Mouse (Mus musculus): Measurements from ENCODE around the gene Rsl24d1. TPM values are rescaled to one million over a fixed set of nuclear protein-coding genes. Genes with fewer than 3 reads are reported as not detected.
A peak's percentile ranks its signal among the peaks of the same experiment; 100 is the strongest.

Rsl24d1 gene
- polyA plus RNA-seq, 1 experiment from 2014 or later = 56.3 TPM

GRCm38 (mm10) chr9:73154347-73154746 is 41.1 kb downstream of the Rsl24d1 start:
- no peaks in the 10 kb centered on the region for H3K9me3 ChIP-seq (ENCODE audit: control insufficient read depth, low read length)
- no peaks in the 10 kb centered on the region for H3K36me3 ChIP-seq (ENCODE audit: control insufficient read depth, insufficient read depth, low read length)
- H3K4me3 ChIP-seq (ENCODE audit: low read depth, low read length) = no peak overlapping the region
- WGBS = 60% methylated on average over 9 of the region's 9 CpGs
- H3K4me2 ChIP-seq (replicated peaks; ENCODE audit: low read depth) = no peak overlapping the region
- TF ChIP-seq EP300 (optimal IDR thresholded peaks at IDR 0.05) (no peak), CTCF (IDR thresholded peaks at IDR 0.05; ENCODE audit: low read depth) (peak; percentile 50)
- H3K27me3 ChIP-seq (ENCODE audit: control insufficient read depth, insufficient read depth, low read length) = no peaks in the 10 kb centered on the region
- no peak for ATAC-seq (ENCODE audit: low FRiP score, low TSS enrichment)
- H3K27ac ChIP-seq (replicated peaks) = no peak overlapping the region
- no peaks in the 10 kb centered on the region for H3K4me1 ChIP-seq (replicated peaks; ENCODE audit: control insufficient read depth, insufficient read depth)
- no peak overlapping the region for H3K9ac ChIP-seq (ENCODE audit: low read length)
- DNase-seq (ENCODE audit: low spot score) = no peak

- H3K36me3 ChIP-seq (ENCODE audit: control insufficient read depth, insufficient read depth, low read length) = no peaks in the 10 kb centered on the region
- no peak overlapping the region for H3K4me3 ChIP-seq (ENCODE audit: low read depth, low read length)
- H3K9me3 ChIP-seq (ENCODE audit: control insufficient read depth, low read length) = no peaks in the 10 kb centered on the region
- no peak overlapping the region for H3K9ac ChIP-seq (ENCODE audit: low read length)
- ATAC-seq (ENCODE audit: low FRiP score, low TSS enrichment) = no peak
- H3K4me1 ChIP-seq (replicated peaks; ENCODE audit: control insufficient read depth, insufficient read depth) = no peaks in the 10 kb centered on the region
- H3K4me2 ChIP-seq (replicated peaks; ENCODE audit: low read depth) = no peak overlapping the region
- TF ChIP-seq EP300 (optimal IDR thresholded peaks at IDR 0.05) = no peak
- no peak for TF ChIP-seq CTCF (IDR thresholded peaks at IDR 0.05; ENCODE audit: low read depth)
- no peaks in the 10 kb centered on the region for H3K27me3 ChIP-seq (ENCODE audit: control insufficient read depth, insufficient read depth, low read length)
- 87% methylated on average over 4 of the region's 4 CpGs for WGBS
- no peak for DNase-seq (ENCODE audit: low spot score)
- H3K27ac ChIP-seq (replicated peaks) = no peak overlapping the region
Measured at GRCm38 (mm10) chr9:73157968-73158367, 44.7 kb downstream of the Rsl24d1 start.

- DNase-seq (ENCODE audit: low spot score) (no peak), ATAC-seq (ENCODE audit: low FRiP score, low TSS enrichment) (no peak)
- Histone ChIP-seq H3K36me3 (ENCODE audit: control insufficient read depth, insufficient read depth, low read length) (no peaks in the 10 kb centered on the region), H3K9me3 (ENCODE audit: control insufficient read depth, low read length) (no peaks in the 10 kb centered on the region), H3K4me1 (replicated peaks; ENCODE audit: control insufficient read depth, insufficient read depth) (no peaks in the 10 kb centered on the region), H3K4me3 (ENCODE audit: low read depth, low read length) (no peak overlapping the region), H3K27me3 (ENCODE audit: control insufficient read depth, insufficient read depth, low read length) (no peaks in the 10 kb centered on the region), H3K9ac (ENCODE audit: low read length) (no peak overlapping the region), H3K27ac (replicated peaks) (no peak overlapping the region), H3K4me2 (replicated peaks; ENCODE audit: low read depth) (no peak overlapping the region)
- TF ChIP-seq EP300 (optimal IDR thresholded peaks at IDR 0.05) = no peak
- TF ChIP-seq CTCF (IDR thresholded peaks at IDR 0.05; ENCODE audit: low read depth) = peak; percentile 74
- WGBS = 41% methylated on average over 1 of the region's 1 CpGs
Measured at GRCm38 (mm10) chr9:73159265-73159664, 46.0 kb downstream of the Rsl24d1 start.

GRCm38 (mm10) chr9:73162571-73163333 is 49.5 kb downstream of the Rsl24d1 start:
- H3K9me3 ChIP-seq (ENCODE audit: control insufficient read depth, low read length) = no peaks in the 10 kb centered on the region
- peak overlapping the region; percentile 56 for H3K4me2 ChIP-seq (replicated peaks; ENCODE audit: low read depth)
- ATAC-seq (ENCODE audit: low FRiP score, low TSS enrichment) (no peak), DNase-seq (ENCODE audit: low spot score) (peak; percentile 77)
- H3K9ac ChIP-seq (ENCODE audit: low read length) = peak overlapping the region; percentile 38; the same call in 1 of the 2 replicates
- no peaks in the 10 kb centered on the region for H3K27me3 ChIP-seq (ENCODE audit: control insufficient read depth, insufficient read depth, low read length)
- H3K36me3 ChIP-seq (ENCODE audit: control insufficient read depth, insufficient read depth, low read length) = no peaks in the 10 kb centered on the region
- 19% methylated on average over 26 of the region's 26 CpGs for WGBS
- H3K27ac ChIP-seq (replicated peaks) = no peak overlapping the region
- peak overlapping the region; percentile 26 for H3K4me3 ChIP-seq (ENCODE audit: low read depth, low read length)
- peak; percentile 91 for TF ChIP-seq CTCF (IDR thresholded peaks at IDR 0.05; ENCODE audit: low read depth)
- no peak for TF ChIP-seq EP300 (optimal IDR thresholded peaks at IDR 0.05)
- no peaks in the 10 kb centered on the region for H3K4me1 ChIP-seq (replicated peaks; ENCODE audit: control insufficient read depth, insufficient read depth)

- DNase-seq (ENCODE audit: low spot score) (no peak), ATAC-seq (ENCODE audit: low FRiP score, low TSS enrichment) (no peak)
- no peak overlapping the region for H3K4me2 ChIP-seq (replicated peaks; ENCODE audit: low read depth)
- no peaks in the 10 kb centered on the region for H3K36me3 ChIP-seq (ENCODE audit: control insufficient read depth, insufficient read depth, low read length)
- H3K9me3 ChIP-seq (ENCODE audit: control insufficient read depth, low read length) = no peaks in the 10 kb centered on the region
- H3K27me3 ChIP-seq (ENCODE audit: control insufficient read depth, insufficient read depth, low read length) = no peaks in the 10 kb centered on the region
- H3K27ac ChIP-seq (replicated peaks) = no peak overlapping the region
- WGBS = 88% methylated on average over 4 of the region's 4 CpGs
- no peaks in the 10 kb centered on the region for H3K4me1 ChIP-seq (replicated peaks; ENCODE audit: control insufficient read depth, insufficient read depth)
- TF ChIP-seq EP300 (optimal IDR thresholded peaks at IDR 0.05) (no peak), CTCF (IDR thresholded peaks at IDR 0.05; ENCODE audit: low read depth) (no peak)
- H3K4me3 ChIP-seq (ENCODE audit: low read depth, low read length) = no peak overlapping the region
- no peak overlapping the region for H3K9ac ChIP-seq (ENCODE audit: low read length)
Measured at GRCm38 (mm10) chr9:73165631-73166030, 52.4 kb downstream of the Rsl24d1 start.

Other genes starting within 250 kb of the Rsl24d1 start
- gene Pygo1, start 187.8 kb upstream of the Rsl24d1 start, polyA plus RNA-seq (2015; fragmentation: Nextera tagmentation; extraction: Ambion mirVana) = 1.1 and 1.4 TPM in 2 replicates
- 0.28 and 0.51 TPM in 2 replicates for gene Dyx1c1, start 154.6 kb upstream of the Rsl24d1 start, polyA plus RNA-seq (2015; fragmentation: Nextera tagmentation; extraction: Ambion mirVana)
- not detected in 2 replicates for gene Gm44503, start 154.6 kb upstream of the Rsl24d1 start, polyA plus RNA-seq (2015; fragmentation: Nextera tagmentation; extraction: Ambion mirVana)
- 10.6 and 12.0 TPM in 2 replicates for gene Ccpg1os, start 128.0 kb upstream of the Rsl24d1 start, polyA plus RNA-seq (2015; fragmentation: Nextera tagmentation; extraction: Ambion mirVana)
- 22.9 and 26.0 TPM in 2 replicates for gene Ccpg1, start 128.0 kb upstream of the Rsl24d1 start, polyA plus RNA-seq (2015; fragmentation: Nextera tagmentation; extraction: Ambion mirVana)
- gene Pigb, start 73.0 kb upstream of the Rsl24d1 start, polyA plus RNA-seq (2015; fragmentation: Nextera tagmentation; extraction: Ambion mirVana) = 7.7 and 8.7 TPM in 2 replicates
- 22.5 and 22.7 TPM in 2 replicates for gene Rab27a, start 68.6 kb upstream of the Rsl24d1 start, polyA plus RNA-seq (2015; fragmentation: Nextera tagmentation; extraction: Ambion mirVana)
- not detected in 2 replicates for gene Khdc3, start 11.6 kb upstream of the Rsl24d1 start, polyA plus RNA-seq (2015; fragmentation: Nextera tagmentation; extraction: Ambion mirVana)
- not detected in 2 replicates for gene Gm20509, start 11.0 kb upstream of the Rsl24d1 start, polyA plus RNA-seq (2015; fragmentation: Nextera tagmentation; extraction: Ambion mirVana)

Data from stomach, postnatal 0 days (tissue).